Mouse (Mus musculus): ENCODE measurements at regions not wholly inside any gene's neighbourhood (a gene's known extent, or its start where the extent isn't known, plus 50 kb on each side); places are given as distances from the start of the nearest gene placed in this dataset.

DNA sequence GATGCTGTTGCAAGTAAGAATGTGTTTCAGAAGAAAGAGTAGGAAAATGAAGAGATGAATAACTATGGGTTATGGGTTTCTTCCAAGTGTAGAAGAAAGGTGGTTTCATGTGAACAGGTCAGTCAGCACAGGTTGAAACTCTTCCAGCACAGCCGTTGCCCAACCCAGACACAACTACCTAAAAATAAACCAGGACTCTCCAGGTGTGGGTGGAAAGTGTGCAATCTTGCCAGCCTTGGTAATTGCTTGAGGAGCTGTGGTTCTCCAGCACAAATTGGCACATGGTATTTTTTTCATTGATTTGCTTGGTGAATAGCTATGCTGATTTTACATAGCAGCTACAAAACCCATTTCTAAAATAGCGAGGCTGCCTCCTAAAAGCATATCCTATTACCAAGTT is 116.6 kb downstream of the Cartpt start:
- Histone ChIP-seq H3K9me3 (ENCODE audit: control insufficient read depth, low read length) (no peaks in the 10 kb centered on the region), H3K27me3 (ENCODE audit: control insufficient read depth, insufficient read depth, low read length) (no peaks in the 10 kb centered on the region), H3K9ac (replicated peaks) (no peak overlapping the region), H3K4me2 (ENCODE audit: low read depth) (no peak overlapping the region), H3K36me3 (replicated peaks; ENCODE audit: control insufficient read depth, insufficient read depth, low read depth) (no peaks in the 10 kb centered on the region), H3K27ac (no peak overlapping the region), H3K4me1 (replicated peaks; ENCODE audit: control insufficient read depth in 2 of 2, insufficient read depth in 2 of 2, low read length in 1 of 2) (no peaks in the 10 kb centered on the region), H3K4me3 (ENCODE audit: insufficient read depth in 1 of 2, low read depth in 2 of 2, low read length in 2 of 2) (no peak overlapping the region)
- TF ChIP-seq EP300 (IDR thresholded peaks at IDR 0.05; ENCODE audit: low read depth) (no peak), CTCF (IDR thresholded peaks at IDR 0.05; ENCODE audit: low read depth) (no peak)
- WGBS (ENCODE audit: insufficient replicate concordance): 48% methylated on average over 2 of the region's 2 CpGs
- DNase-seq (ENCODE audit: low read depth in 3 of 3, low spot score in 3 of 3) (no peak), ATAC-seq (ENCODE audit: insufficient read depth) (no peak)

DNA sequence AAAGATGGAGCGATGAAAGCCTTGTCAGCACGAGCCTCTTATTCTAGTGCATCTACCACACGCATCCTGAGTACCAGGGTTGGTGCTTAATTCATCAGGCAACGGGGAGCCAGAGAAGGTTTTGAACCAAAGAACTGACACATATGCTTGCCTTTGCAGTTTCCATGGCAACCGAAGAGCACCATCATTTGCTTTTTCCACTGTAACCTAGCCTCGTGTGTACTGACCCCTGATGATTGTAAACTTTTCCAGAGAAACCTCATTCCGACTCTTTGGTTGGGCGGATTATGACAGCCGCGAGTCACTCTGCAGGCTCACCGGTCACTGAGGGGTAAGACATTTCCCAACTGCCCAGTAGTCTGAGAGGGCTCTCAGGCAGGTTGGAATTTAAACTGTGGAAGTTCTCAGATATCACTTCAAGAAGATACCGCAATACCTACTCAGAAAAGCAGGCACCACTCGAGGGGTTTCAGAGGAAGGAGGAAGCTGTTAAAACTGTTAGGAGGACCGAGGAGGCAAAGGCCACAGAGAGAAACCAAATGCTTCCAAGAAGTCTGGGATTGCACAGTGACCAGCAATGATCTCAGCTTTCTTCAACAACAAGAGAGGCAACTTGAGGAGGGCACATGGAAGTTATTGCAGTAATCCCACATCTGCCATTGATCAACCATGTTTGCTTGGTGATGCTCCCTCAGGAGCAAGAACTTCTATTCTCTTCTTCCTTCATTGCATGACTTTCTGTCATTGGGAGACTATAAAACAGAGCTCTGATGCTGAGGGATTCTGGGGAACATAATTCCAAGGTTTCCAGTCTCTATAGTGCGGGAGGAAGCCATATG is 117.8 kb downstream of the Cartpt start:
- no peaks in the 10 kb centered on the region for H3K9me3 ChIP-seq (ENCODE audit: control insufficient read depth, low read length)
- no peaks in the 10 kb centered on the region; the same call in 1 of the 2 replicates for H3K27me3 ChIP-seq (ENCODE audit: control insufficient read depth, insufficient read depth, low read length)
- no peaks in the 10 kb centered on the region for H3K4me1 ChIP-seq (replicated peaks; ENCODE audit: control insufficient read depth in 2 of 2, insufficient read depth in 2 of 2, low read length in 1 of 2)
- H3K4me2 ChIP-seq (ENCODE audit: low read depth): no peak overlapping the region
- DNase-seq (ENCODE audit: low read depth in 3 of 3, low spot score in 3 of 3): no peak
- H3K9ac ChIP-seq (replicated peaks): no peak overlapping the region
- no peak for ATAC-seq (ENCODE audit: insufficient read depth)
- no peak overlapping the region for H3K27ac ChIP-seq
- 66% methylated on average over 15 of the region's 15 CpGs for WGBS (ENCODE audit: insufficient replicate concordance)
- H3K36me3 ChIP-seq (replicated peaks; ENCODE audit: control insufficient read depth, insufficient read depth, low read depth): no peaks in the 10 kb centered on the region
- no peak for TF ChIP-seq CTCF (IDR thresholded peaks at IDR 0.05; ENCODE audit: low read depth)
- no peak for TF ChIP-seq EP300 (IDR thresholded peaks at IDR 0.05; ENCODE audit: low read depth)
- no peak overlapping the region for H3K4me3 ChIP-seq (ENCODE audit: insufficient read depth in 1 of 2, low read depth in 2 of 2, low read length in 2 of 2)

DNA sequence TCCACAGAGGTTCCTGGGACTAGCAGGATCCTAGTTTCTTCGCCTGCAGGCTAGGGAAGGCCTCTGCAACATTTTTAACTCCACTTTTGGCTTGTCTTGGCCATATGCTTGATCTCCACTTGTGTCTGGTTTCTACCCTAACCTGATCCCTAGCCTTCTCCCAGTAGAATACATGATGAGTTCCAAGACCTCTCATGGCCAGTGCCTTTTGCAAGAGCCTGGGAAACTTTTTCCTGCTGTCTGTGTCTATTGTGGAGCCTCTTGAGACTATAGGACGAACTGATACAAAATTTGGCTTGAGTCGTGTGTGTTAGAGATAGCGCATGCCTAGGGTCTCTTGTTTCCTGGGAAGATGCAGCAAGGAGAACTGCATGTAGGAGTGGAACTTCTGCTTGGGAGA is 119.3 kb downstream of the Cartpt start:
- WGBS (ENCODE audit: insufficient replicate concordance): 48% methylated on average over 4 of the region's 4 CpGs
- no peak overlapping the region for H3K4me3 ChIP-seq (ENCODE audit: insufficient read depth in 1 of 2, low read depth in 2 of 2, low read length in 2 of 2)
- no peak for ATAC-seq (ENCODE audit: insufficient read depth)

DNA sequence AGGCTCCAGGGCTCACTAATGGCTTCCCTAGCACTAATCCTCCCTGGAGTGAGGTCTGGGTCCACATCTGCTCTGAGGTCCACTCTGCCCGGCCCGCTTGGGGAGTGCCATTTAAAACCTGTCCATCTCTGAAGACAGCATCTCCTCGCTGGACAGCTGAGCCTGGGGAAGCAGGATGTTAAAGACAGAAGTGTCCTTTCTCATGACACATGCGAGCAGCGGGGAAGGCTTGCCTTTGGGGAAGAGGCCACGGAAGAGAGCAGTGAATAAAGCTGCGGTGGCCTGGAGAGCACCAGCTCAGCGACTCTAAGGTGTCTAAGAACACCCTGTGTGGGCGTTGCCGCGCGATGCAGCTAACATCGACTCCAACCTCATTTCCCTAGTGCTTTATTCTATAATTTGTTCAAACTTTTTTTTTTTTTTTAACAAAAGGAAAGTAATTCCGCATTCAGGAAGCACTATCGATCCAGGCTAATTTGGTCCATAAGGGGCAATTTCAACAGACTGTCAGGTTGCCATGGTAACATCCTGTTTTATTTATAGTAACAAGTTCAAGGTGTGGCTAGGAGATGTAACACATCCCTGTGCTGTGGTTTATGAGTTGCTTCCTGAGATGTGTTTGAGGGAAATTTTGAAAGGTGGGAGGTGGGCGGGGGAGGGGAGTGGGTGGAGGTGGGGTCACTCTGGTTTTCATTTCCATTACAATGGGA is 120.0 kb downstream of the Cartpt start:
- no peaks in the 10 kb centered on the region for H3K9me3 ChIP-seq (ENCODE audit: control insufficient read depth, low read length)
- 29% methylated on average over 16 of the region's 16 CpGs for WGBS (ENCODE audit: insufficient replicate concordance)
- no peak overlapping the region for H3K9ac ChIP-seq (replicated peaks)
- ATAC-seq (ENCODE audit: insufficient read depth) (no peak), DNase-seq (ENCODE audit: low read depth in 3 of 3, low spot score in 3 of 3) (no peak)
- no peak overlapping the region for H3K27ac ChIP-seq
- TF ChIP-seq EP300 (IDR thresholded peaks at IDR 0.05; ENCODE audit: low read depth) (no peak), CTCF (IDR thresholded peaks at IDR 0.05; ENCODE audit: low read depth) (no peak)
- no peak overlapping the region for H3K4me3 ChIP-seq (ENCODE audit: insufficient read depth in 1 of 2, low read depth in 2 of 2, low read length in 2 of 2)
- no peaks in the 10 kb centered on the region; the same call in 1 of the 2 replicates for H3K27me3 ChIP-seq (ENCODE audit: control insufficient read depth, insufficient read depth, low read length)
- no peaks in the 10 kb centered on the region for H3K4me1 ChIP-seq (replicated peaks; ENCODE audit: control insufficient read depth in 2 of 2, insufficient read depth in 2 of 2, low read length in 1 of 2)
- no peaks in the 10 kb centered on the region for H3K36me3 ChIP-seq (replicated peaks; ENCODE audit: control insufficient read depth, insufficient read depth, low read depth)
- H3K4me2 ChIP-seq (ENCODE audit: low read depth): no peak overlapping the region

More for the DNA sequence above, 119.3 kb downstream of the Cartpt start:
- DNase-seq (ENCODE audit: low read depth in 3 of 3, low spot score in 3 of 3): no peak
- no peak overlapping the region for H3K4me2 ChIP-seq (ENCODE audit: low read depth)
- H3K27me3 ChIP-seq (ENCODE audit: control insufficient read depth, insufficient read depth, low read length): no peaks in the 10 kb centered on the region; the same call in 1 of the 2 replicates
- no peak overlapping the region for H3K27ac ChIP-seq
- no peaks in the 10 kb centered on the region for H3K36me3 ChIP-seq (replicated peaks; ENCODE audit: control insufficient read depth, insufficient read depth, low read depth)
- no peaks in the 10 kb centered on the region for H3K4me1 ChIP-seq (replicated peaks; ENCODE audit: control insufficient read depth in 2 of 2, insufficient read depth in 2 of 2, low read length in 1 of 2)
- TF ChIP-seq EP300 (IDR thresholded peaks at IDR 0.05; ENCODE audit: low read depth) (no peak), CTCF (IDR thresholded peaks at IDR 0.05; ENCODE audit: low read depth) (no peak)
- H3K9ac ChIP-seq (replicated peaks): no peak overlapping the region
- no peaks in the 10 kb centered on the region for H3K9me3 ChIP-seq (ENCODE audit: control insufficient read depth, low read length)

DNA sequence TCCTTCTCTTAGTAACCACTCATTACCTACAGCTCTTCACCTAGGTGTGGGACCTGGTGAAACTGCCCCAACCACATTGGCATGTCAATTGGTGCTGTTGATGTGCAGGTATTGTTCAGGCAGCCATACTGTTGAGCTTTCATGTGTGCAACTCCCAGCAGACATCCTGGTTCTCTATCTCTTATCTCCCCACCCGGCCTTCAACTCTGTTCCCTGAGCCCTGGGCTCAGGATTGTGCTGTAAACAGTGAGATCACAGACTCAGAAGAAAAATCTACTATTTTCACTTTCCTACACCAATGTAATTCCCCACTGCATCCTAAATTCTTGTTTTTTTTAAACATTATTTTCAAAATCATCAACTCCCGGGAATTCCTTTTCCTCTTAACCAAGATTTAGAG is 122.1 kb downstream of the Cartpt start:
- no peak for ATAC-seq (ENCODE audit: insufficient read depth)
- Histone ChIP-seq H3K27ac (no peak overlapping the region), H3K27me3 (ENCODE audit: control insufficient read depth, insufficient read depth, low read length) (no peaks in the 10 kb centered on the region; the same call in 1 of the 2 replicates), H3K4me2 (ENCODE audit: low read depth) (no peak overlapping the region), H3K4me1 (replicated peaks; ENCODE audit: control insufficient read depth in 2 of 2, insufficient read depth in 2 of 2, low read length in 1 of 2) (no peaks in the 10 kb centered on the region), H3K4me3 (ENCODE audit: insufficient read depth in 1 of 2, low read depth in 2 of 2, low read length in 2 of 2) (no peak overlapping the region), H3K36me3 (replicated peaks; ENCODE audit: control insufficient read depth, insufficient read depth, low read depth) (no peaks in the 10 kb centered on the region), H3K9ac (replicated peaks) (no peak overlapping the region), H3K9me3 (ENCODE audit: control insufficient read depth, low read length) (no peaks in the 10 kb centered on the region)
- 38% methylated on average over 2 of the region's 2 CpGs for WGBS (ENCODE audit: insufficient replicate concordance)
- TF ChIP-seq CTCF (IDR thresholded peaks at IDR 0.05; ENCODE audit: low read depth) (no peak), EP300 (IDR thresholded peaks at IDR 0.05; ENCODE audit: low read depth) (no peak)
- DNase-seq (ENCODE audit: low read depth in 3 of 3, low spot score in 3 of 3): no peak
